Mouse (Mus musculus) kidney, adult 18-20 months (tissue): Measurements from ENCODE around the gene Btf3.

Experiments used
- DNase-seq: peaks from one replicate; pipeline ENCODE4 v3.0.0; 2021

Gene Btf3

GRCm38 (mm10) chr13:98316480-98317245 is at the start of gene Btf3:
Btf3 (minus strand) TSS chr13:98317006.
- peak; percentile 94 for DNase-seq

- DNase-seq, result peak; percentile 33
Observed at GRCm38 (mm10) chr13:98365766-98366421, 49.1 kb upstream of the Btf3 start.

- DNase-seq, result no peak
Observed at GRCm38 (mm10) chr13:98365081-98365480, 48.3 kb upstream of the Btf3 start.

- DNase-seq, result no peak
Observed at GRCm38 (mm10) chr13:98363046-98363445, 46.2 kb upstream of the Btf3 start.

GRCm38 (mm10) chr13:98361161-98361560 is 44.4 kb upstream of the Btf3 start:
- DNase-seq, result no peak

- no peak for DNase-seq
Observed at GRCm38 (mm10) chr13:98360391-98360790, 43.6 kb upstream of the Btf3 start.

GRCm38 (mm10) chr13:98359337-98359736 is 42.5 kb upstream of the Btf3 start:
- DNase-seq, result no peak

- no peak for DNase-seq
Observed at GRCm38 (mm10) chr13:98358424-98359181, 41.8 kb upstream of the Btf3 start.

- no peak for DNase-seq
Observed at GRCm38 (mm10) chr13:98357433-98358423, 40.9 kb upstream of the Btf3 start.

- DNase-seq, result no peak
Observed at GRCm38 (mm10) chr13:98356973-98357425, 40.2 kb upstream of the Btf3 start.

- no peak for DNase-seq
Observed at GRCm38 (mm10) chr13:98356176-98356972, 39.6 kb upstream of the Btf3 start.

GRCm38 (mm10) chr13:98355559-98356111 is 38.8 kb upstream of the Btf3 start:
- peak; percentile 49 for DNase-seq

- peak; percentile 46 for DNase-seq
Observed at GRCm38 (mm10) chr13:98354871-98355558, 38.2 kb upstream of the Btf3 start.

- DNase-seq, result peak; percentile 62
Observed at GRCm38 (mm10) chr13:98354090-98354801, 37.4 kb upstream of the Btf3 start, which contains the start of gene Foxd1. Foxd1 (plus strand) TSS chr13:98354242.

- DNase-seq, result no peak
Observed at GRCm38 (mm10) chr13:98353709-98354089, 36.9 kb upstream of the Btf3 start.

- no peak for DNase-seq
Observed at GRCm38 (mm10) chr13:98352381-98352975, 35.7 kb upstream of the Btf3 start.

GRCm38 (mm10) chr13:98351527-98351926 is 34.7 kb upstream of the Btf3 start:
- peak; percentile 37 for DNase-seq

GRCm38 (mm10) chr13:98349491-98349890 is 32.7 kb upstream of the Btf3 start:
- no peak for DNase-seq

GRCm38 (mm10) chr13:98340506-98340905 is 23.7 kb upstream of the Btf3 start:
- DNase-seq, result no peak
